Mouse (Mus musculus): ENCODE measurements around the gene Gli3.

The Gli3 gene

GRCm38 (mm10) chr13:15462830-15463491, at the start of gene Gli3:
Gene Gli3, plus strand, starts transcription at chr13:15463235.
- peak; percentile 36 for DNase-seq

GRCm38 (mm10) chr13:15421182-15421750, 41.8 kb upstream of the Gli3 start:
- no peak for DNase-seq

GRCm38 (mm10) chr13:15442002-15442401, 21.0 kb upstream of the Gli3 start:
- DNase-seq = no peak

- DNase-seq = no peak
These were observed 18.7 kb upstream of the Gli3 start for GRCm38 (mm10) chr13:15444312-15444711.

- no peak for DNase-seq
These were observed 17.4 kb upstream of the Gli3 start for GRCm38 (mm10) chr13:15445591-15445990.

DNA sequence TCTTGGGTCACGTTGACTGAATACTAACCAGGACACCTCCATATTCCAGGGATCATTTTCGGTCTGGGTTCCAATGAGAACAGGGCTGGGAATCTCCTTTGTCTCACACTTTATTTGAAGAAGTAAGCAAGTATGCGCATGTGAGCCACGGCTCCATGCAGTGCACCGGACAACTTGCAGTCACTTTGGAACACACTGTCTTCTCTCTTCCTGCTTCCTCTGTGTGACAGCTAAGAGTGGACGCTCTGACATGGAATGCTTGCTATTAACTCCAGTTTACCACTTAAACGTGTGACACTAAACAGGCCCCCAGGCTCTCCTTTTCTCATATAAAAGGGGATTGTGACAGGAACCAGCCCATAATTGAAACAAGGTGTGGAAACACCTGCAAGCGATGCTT, 17.0 kb upstream of the Gli3 start:
- no peak for DNase-seq

DNA sequence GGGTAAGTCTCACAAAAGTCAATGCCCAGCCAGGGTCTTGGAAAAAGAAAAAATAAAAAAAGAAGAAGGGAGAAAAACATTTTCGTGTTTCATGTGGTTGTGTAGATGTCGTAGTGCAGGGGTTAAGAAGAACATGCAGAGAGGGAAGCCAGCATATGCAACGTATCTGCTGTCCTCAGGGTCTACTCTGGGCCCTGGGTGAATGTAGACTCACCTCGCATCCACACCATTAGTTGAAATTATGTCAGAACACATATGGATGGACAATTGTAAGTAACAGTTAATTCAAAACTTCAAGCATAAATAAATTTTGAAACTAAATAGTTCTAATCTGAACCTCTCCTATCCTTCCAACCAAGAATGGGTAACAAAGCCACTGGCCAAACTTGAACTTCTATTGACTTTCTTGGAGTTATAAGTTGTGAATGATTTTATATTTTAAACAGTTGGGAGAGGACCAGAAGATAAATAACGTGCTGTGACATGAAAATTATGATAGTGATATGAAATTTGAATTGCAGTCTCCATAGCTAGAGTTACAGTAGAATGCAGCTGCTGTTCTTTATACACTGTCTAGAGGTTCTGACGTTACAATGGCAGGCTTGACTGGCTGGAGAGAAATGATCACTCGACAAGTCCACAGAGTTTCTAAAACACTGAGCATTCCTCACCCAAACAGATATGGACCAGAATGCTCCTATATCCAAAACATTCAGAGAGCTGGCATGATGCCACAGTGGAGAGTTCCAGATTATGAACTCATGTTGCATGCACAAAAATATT, 16.1 kb upstream of the Gli3 start:
- DNase-seq = no peak

- DNase-seq = no peak
These were observed 12.1 kb upstream of the Gli3 start for GRCm38 (mm10) chr13:15450941-15451340.

DNA sequence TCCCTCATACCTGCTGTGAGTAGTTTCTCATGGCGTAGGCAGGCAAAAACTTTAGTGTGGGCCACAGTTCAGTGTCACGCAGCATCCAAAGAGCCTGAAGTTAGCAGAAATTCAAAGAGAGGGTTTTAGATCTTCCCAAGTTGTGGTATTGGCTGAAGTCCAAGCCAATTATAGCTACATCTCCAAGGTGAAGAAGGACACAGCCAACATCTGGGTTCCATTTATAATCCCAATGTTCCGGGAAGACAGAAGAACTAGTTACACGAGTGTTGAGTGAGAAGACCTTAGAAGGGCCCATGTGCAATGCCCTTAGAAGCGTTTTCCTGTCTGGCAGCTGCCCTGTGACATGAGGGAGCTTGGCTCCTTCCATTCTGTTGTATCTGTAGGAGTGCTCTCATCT, 5.2 kb upstream of the Gli3 start:
- no peak for DNase-seq

GRCm38 (mm10) chr13:15461926-15462325, 1.1 kb upstream of the Gli3 start:
- DNase-seq = no peak

DNA sequence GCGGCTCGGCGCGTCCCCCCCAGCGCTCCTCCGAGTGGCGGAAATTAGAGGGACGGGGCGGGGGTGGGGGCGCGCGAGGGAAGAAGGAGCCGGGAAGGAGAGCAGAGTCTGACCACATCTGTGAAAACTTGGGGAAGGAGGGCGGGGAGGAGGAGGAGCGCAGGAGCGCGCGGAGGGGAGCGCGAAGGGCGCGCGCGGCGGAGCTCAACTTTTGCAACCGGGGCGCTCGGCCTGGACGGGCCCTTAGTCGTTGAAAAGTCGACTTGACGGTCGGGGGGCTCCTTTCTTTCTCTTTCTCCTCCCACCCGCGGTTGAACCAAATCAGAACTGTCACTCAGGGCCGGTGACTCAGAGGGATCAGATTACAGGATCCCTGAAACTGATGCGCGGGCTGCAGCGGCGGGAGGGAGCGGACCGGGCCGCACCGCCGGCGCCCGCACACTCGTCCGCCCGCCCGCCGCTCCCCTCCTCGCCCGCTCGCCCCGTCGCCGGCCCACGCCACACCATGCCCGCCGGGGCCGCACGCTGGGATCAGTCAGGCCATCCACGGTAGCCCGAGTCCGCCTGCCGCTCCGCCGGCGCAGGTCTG, 551 bp downstream of the Gli3 start:
- DNase-seq = peak; percentile 20

GRCm38 (mm10) chr13:15464081-15464526, 1.1 kb downstream of the Gli3 start:
- peak; percentile 42 for DNase-seq

DNA sequence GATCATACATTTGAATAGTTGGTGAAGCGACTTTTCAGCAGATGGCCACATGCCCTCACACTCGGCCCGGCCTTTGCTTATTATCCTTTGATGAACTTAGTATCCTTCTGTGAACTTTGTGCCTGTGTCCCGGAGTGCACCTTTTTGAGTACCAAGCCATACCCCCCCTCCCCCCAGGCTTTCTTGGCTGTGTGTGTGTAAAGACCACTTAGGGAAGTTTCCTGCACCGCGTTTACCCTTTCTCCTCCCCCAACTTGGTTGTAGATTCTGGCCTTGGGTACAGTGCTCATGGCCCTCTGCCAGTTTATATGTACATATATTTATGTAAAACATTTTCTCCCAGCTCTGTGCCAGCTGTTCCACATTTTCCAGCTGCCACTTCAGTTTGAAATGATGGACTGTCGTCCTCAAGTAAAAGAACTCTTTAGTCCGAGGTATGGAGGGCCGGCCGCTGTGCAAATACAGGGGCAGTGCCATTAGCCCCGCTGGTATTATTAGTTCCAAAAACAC, 1.8 kb downstream of the Gli3 start:
- no peak for DNase-seq

DNA sequence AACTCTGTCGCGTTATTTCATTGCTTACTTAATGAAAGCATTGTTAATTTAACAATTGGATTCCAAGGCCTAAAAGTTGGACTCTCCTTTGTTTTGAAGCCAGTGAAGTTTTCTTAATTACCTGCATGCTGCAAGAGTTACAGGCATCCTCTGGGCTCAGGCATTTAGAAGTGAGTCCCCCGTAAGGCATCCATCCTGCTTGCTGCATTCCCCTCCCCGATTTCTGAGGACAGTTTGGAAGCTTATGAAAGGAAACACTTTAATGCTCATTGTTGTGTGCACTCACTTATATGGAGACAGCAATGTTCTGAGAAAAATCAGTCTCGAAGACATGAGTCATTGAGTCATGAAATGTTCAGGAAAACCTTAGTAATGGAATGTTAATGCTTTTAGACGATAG, 3.5 kb downstream of the Gli3 start:
- DNase-seq = no peak

- no peak for DNase-seq
These were observed 4.4 kb downstream of the Gli3 start for GRCm38 (mm10) chr13:15467409-15467808.

DNA sequence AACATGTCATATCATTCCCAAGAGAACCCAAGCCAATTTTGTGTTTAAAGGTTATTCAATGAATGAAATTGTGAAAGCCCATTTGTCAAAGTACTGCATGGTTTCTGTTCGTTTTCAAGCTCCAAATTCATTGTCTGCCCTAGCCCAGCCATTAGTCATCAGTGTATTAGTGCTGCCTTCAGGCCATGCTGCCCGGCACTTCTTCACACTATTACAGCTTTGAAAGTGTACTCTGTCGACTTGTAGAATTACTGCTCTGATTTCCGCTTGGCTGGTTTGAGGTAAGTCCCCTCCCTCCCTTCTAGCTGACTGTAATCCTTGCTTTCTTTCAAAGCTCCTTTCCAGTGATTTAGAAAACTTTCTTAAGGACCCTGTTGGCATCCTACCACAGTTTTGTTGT, 5.4 kb downstream of the Gli3 start:
- DNase-seq = no peak

DNA sequence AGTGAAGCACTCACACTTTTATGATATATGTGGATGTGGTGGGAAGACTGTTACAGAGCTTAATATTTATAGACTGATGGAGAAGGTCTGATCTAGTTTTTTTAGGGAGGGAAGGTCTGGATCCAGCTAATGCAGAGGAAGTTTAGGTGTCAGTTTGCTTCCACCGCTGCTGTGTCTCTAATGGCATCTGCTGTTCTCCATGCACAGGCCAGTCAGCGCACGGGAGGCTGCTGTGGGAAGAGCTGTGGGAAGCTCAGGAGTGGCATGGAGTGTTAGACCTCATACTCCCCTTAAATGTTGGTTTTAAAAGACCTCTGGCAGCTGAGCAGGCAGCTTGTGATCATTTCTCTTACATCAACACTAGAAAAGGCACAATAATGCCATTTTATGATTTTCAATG, 7.0 kb downstream of the Gli3 start:
- no peak for DNase-seq

DNA sequence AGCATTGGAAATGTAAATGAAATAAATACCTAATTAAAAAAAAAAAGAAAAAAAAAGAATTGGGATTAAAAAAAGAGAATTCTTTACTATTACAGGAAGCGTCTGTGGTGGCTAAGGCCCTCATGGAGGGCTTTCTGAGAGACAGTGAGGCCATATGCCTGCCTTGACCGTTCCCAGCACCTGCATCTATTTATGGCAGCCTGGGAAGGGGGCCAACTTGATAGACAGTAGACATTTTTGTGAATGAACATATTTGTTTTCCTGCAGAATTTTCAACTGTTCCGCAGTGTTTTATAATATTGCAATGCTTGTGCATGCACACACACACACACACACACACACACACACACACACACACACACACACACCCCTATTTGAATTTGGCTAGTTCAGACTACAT, 9.7 kb downstream of the Gli3 start:
- no peak for DNase-seq

GRCm38 (mm10) chr13:15474393-15474792, 11.4 kb downstream of the Gli3 start:
- no peak for DNase-seq

- DNase-seq = no peak
These were observed 23.2 kb downstream of the Gli3 start for GRCm38 (mm10) chr13:15486033-15486891.

DNA sequence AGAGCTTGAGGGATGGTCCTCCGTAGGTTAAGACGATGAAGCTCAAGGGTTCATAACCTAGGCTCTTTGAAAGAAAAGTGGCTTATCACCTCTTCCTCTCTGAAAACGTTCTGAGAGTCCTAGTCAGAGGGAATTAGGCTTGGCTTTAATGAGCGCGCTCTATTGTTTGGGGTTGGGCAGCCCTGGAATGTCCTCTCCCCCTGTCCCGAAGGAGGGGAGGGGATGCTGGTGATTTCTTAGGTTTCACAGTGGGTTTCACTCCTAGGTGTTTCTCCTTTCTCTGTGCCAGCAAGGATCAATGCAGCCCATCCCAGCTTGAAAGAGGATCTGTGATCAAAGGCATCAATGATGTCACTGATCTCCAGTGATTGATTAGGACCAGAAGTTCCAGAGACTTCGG, 24.3 kb downstream of the Gli3 start:
- DNase-seq = no peak

GRCm38 (mm10) chr13:15488065-15488464, 25.0 kb downstream of the Gli3 start:
- no peak for DNase-seq

DNA sequence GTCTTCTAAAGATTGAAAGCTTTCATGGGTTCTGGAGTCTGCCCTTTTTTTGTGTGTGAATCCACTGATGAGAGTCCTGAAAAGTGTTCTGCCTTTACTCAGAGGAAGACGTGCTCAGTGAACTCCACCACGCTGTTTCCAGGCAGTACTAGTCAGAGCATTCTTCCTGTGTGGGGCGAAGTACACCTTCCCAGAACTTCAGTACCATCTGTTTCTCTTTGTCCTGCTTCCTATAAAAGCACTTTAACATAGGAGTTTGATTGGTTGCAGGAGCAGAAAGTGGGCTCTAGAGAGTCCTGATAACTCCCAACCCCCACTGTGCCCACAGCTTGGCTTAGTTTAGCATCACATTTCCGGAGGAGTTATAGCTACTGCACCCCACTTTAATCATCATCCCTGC, 32.8 kb downstream of the Gli3 start:
- DNase-seq = no peak

All from right cerebral cortex, postnatal 25 days (tissue).